ENCODE assay signal across 8 mouse cellular contexts in the genomic region with DNA sequence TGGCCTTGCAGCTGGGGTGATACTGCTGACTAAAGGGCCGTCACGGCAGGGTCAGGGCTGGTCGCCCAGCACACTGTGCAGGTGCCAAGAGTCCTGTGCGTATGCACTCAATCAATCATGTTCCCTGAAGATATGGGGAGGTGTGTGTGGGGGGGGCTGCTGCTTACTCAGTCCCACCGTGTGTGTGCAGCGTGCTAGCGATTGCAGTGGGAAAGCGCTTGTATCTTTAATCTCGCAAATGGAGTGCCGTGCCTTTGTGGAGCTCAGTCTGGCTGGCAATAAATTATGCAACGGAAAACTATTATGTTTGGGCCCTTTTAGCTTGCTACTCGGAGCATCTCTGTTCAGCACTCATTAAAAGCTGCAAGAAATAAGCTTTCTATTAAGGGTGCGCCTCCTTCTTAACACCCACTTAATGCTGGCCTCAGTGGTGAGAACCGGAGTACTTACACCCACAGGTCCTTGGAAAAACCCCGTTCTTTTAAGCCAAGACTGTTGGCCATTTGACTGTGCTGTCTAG. TPM values are rescaled to one million over a fixed set of nuclear protein-coding genes. Genes with fewer than 3 reads are reported as not detected.
DNase-seq lines count a peak whose midpoint lies in the region; ATAC-seq lines count a peak whose summit lies in the region.

No protein-coding gene starts in this region.

- 41% methylated on average over 15 of the region's 15 CpGs for WGBS in heart, embryonic 14.5 days
- 17% methylated on average over 15 of the region's 15 CpGs for WGBS in midbrain, embryonic 16.5 days

- intact Hi-C loops in heart, postnatal 36 days (cut with DNase I), result no loop called here

- no peaks in the 10 kb centered on the region for H3K9me3 ChIP-seq in heart, embryonic 14.5 days (ENCODE audit: control insufficient read depth, low read length)
- no peaks in the 10 kb centered on the region for H3K9me3 ChIP-seq in midbrain, embryonic 16.5 days (replicated peaks; ENCODE audit: control insufficient read depth, low read length, poor library complexity, severe bottlenecking)

- H3K27me3 ChIP-seq in heart, embryonic 14.5 days (ENCODE audit: control insufficient read depth, insufficient read depth, low read length), result no peaks in the 10 kb centered on the region
- H3K27me3 ChIP-seq in midbrain, embryonic 16.5 days (ENCODE audit: control insufficient read depth, insufficient read depth, low read depth, low read length), result no peaks in the 10 kb centered on the region

- peak overlapping the region in 1 of 2 experiments; percentile 27; a peak in 1 of 4 replicates for H3K27ac ChIP-seq in heart, embryonic 14.5 days (replicated peaks in 1 of 2; ENCODE audit: control insufficient read depth in 1 of 2, insufficient read depth in 1 of 2, low read depth in 2 of 2, low read length in 2 of 2)
- H3K27ac ChIP-seq in midbrain, embryonic 16.5 days (ENCODE audit: low read length), result no peak overlapping the region

- H3K36me3 ChIP-seq in heart, embryonic 14.5 days (ENCODE audit: control insufficient read depth, insufficient read depth, low read length), result no peaks in the 10 kb centered on the region
- H3K36me3 ChIP-seq in midbrain, embryonic 16.5 days (ENCODE audit: control insufficient read depth, insufficient read depth, low read length), result no peaks in the 10 kb centered on the region

- ATAC-seq in heart, embryonic 14.5 days (ENCODE audit: insufficient number of reproducible peaks, insufficient read depth, low FRiP score, low read depth), result no peak; the same call in 1 of the 2 replicates
- no peak for ATAC-seq in midbrain, embryonic 16.5 days
- ATAC-seq in CD4-positive, CD25-positive, alpha-beta regulatory T cell, adult 4 months, result no peak

- H3K4me2 ChIP-seq in heart, embryonic 14.5 days (ENCODE audit: low read length), result peak overlapping the region; percentile 24; the same call in 1 of the 2 replicates
- H3K4me2 ChIP-seq in midbrain, embryonic 16.5 days (ENCODE audit: low read length), result peak overlapping the region; percentile 32

- no peak for DNase-seq in heart, postnatal 36 days
- DNase-seq in adrenal gland, postnatal 36 days, result peak; percentile 69 to 80
- DNase-seq in gastrocnemius, postnatal 25 days, result peak; percentile 64
- DNase-seq in urinary bladder, postnatal 10 days (ENCODE audit: low spot score), result no peak
- no peak for DNase-seq in thymus, postnatal 14 days

- H3K9ac ChIP-seq in heart, embryonic 14.5 days (ENCODE audit: low read length), result no peak overlapping the region
- peak overlapping the region; percentile 4; the same call in 1 of the 2 replicates for H3K9ac ChIP-seq in midbrain, embryonic 16.5 days (ENCODE audit: low read depth, low read length)

- H3K4me3 ChIP-seq in heart, embryonic 14.5 days (ENCODE audit: control insufficient read depth in 1 of 2, insufficient read depth in 1 of 2, low read depth in 1 of 2, low read length in 2 of 2), result no peak overlapping the region
- H3K4me3 ChIP-seq in midbrain, embryonic 16.5 days (ENCODE audit: low read depth, low read length), result no peak overlapping the region

- H3K4me1 ChIP-seq in heart, embryonic 14.5 days (ENCODE audit: control insufficient read depth in 2 of 2, insufficient read depth in 2 of 2, low read length in 2 of 2), result peaks cover 4 to 20% of the 10 kb centered on the region in 2 experiments
- H3K4me1 ChIP-seq in midbrain, embryonic 16.5 days (ENCODE audit: control insufficient read depth, insufficient read depth, low read length), result peaks cover 9% of the 10 kb centered on the region; the same call in 1 of the 2 replicates

RNA-seq across cellular contexts. Expression of a gene that starts 8.7 kb away (rescaled TPM):
- 8.5 and 9.7 TPM in 2 replicates for polyA plus RNA-seq in heart, embryonic 14.5 days (2014; fragmentation: Nextera tagmentation; extraction: Ambion mirVana)
- total RNA-seq in heart, postnatal 36 days (2021), result 10 to 100 TPM; 47.7 to 59.2 TPM
- 10 to 100 TPM; 46.5 to 65.9 TPM for total RNA-seq in adrenal gland, postnatal 36 days (2021)
- total RNA-seq in gastrocnemius, postnatal 25 days (2021), result 10 to 100 TPM; 37.8 to 46.3 TPM
- polyA plus RNA-seq in midbrain, embryonic 16.5 days (2015; fragmentation: Nextera tagmentation; extraction: Ambion mirVana), result 1.5 and 1.8 TPM in 2 replicates
- 1 to 10 TPM in 1 of 2 experiments, under 1 TPM in 1; 0.60 to 1.9 TPM for polyA plus RNA-seq in CD4-positive, CD25-positive, alpha-beta regulatory T cell, adult 4 months (2017; shearing (Covaris generic))

Comparison
In these comparisons a context has a peak if more than half of its experiments do, and no peak if none do; other contexts are left out.
1. DNase-seq: peak in adrenal gland, postnatal 36 days (2 of 2) and gastrocnemius, postnatal 25 days (single experiment); none in heart, postnatal 36 days (0 of 2), urinary bladder, postnatal 10 days (single experiment) and thymus, postnatal 14 days (single experiment).